Mouse (Mus musculus) MEL-GATA-1-ER (cell line): Measurements from ENCODE around the gene Mthfd2.
"Not testable (repeated sequence)": the region's sequence is repeated elsewhere in the genome, so short reads cannot be mapped to it uniquely, and the experiment has no call there.

ENCODE experiments used
- DNase-seq: peaks from one replicate; pipeline ENCODE4 v3.0.0-alpha.2; 2012; ENCODE audit warnings: low read depth; ENCODE audit errors: extremely low read depth

The Mthfd2 gene

DNA sequence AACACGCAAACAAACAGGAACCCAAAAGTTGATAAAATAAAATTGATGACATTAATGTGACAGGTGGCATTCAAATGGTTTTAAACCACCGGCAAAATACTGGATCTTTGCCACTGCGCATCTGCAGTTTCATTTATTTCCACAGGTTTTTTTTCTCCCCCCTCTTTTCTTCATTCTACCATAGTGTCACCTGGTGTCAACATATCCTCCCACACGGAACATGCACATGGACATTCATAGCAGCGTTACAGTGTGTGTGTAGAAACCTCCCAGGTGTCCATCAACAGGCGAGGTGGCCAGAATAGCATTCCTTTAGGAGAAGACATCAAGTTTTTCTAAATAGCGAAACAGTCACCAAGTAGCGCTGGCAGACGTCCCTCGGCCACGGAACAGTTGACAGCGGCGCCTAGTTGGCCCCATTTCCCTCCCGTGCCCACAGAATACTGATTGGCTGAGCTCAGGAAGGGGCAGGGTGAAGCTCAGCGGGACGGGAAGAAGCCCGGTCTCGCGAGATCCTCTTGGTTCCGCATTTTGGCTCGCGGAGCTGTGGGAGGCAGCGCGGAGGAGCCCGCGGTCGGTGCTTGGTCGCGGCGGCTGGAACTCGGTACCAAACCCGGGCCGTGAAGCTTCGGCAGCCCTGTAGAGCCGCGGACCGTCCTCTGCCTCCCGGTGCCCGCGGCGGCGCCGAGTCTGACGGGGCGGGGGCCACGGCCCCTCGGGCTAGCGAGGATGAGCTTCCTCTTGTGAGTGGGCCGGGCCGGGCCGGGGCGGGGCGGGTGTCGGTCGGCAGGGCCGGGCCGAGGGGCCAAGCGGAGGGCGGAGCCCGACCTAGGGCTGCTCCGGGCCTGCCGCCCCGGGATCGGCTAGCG is at the start of gene Mthfd2, which contains the start of gene Mob1a:
Gene Mthfd2 (minus strand): TSS at position 384 of the 869 bp plus-strand sequence.
Gene Mob1a (plus strand): TSS at position 492 of the 869 bp plus-strand sequence.
- peak; percentile 92 for DNase-seq

DNA sequence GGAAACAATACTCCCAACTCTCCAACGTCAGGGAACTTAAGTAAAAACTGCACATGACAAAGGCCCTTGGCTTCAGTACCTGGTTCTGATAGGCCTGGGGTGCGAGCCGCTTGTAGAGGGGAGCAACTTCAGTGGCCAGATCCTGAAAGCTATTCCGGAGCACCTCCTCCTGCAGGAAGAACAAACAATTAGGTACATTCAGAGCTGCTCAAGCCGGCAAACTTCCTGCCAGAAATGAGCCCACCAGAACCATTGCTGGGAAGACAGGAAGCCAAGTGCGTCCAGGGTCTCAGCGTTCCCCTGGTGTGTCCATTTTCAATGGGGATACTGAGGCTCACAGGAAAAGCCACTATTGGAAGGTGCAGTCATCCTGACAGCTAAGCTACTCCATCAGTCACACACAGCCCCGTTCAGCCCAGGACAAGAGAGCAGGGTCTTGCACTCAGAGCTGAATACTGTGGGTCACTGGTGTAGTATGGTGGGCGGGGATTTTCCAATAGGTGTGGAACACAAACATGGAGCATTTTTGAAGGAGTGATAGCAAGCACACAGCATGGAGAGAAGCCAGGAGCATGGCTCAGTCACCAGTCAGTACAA is 48.1 kb upstream of the Mthfd2 start:
- DNase-seq = no peak

DNA sequence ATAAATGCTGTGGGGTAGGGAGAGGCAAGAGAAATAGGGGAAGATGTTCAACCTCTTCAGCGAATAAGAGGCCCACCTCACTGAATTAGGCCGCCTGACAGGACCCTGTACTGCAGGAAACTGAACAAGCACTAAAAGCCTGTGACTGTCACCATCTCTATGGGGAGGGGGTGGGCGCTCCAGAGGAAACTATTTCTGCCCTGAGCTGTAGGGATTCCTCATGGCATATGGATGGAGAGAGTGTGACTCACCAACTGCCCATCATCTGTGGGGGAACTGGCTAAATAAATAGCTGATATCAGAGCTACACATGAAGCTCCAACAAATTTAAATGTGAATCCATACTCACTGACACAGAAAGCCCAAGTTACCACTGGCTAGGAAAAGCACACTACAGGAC is 45.6 kb upstream of the Mthfd2 start:
- DNase-seq = no peak

DNA sequence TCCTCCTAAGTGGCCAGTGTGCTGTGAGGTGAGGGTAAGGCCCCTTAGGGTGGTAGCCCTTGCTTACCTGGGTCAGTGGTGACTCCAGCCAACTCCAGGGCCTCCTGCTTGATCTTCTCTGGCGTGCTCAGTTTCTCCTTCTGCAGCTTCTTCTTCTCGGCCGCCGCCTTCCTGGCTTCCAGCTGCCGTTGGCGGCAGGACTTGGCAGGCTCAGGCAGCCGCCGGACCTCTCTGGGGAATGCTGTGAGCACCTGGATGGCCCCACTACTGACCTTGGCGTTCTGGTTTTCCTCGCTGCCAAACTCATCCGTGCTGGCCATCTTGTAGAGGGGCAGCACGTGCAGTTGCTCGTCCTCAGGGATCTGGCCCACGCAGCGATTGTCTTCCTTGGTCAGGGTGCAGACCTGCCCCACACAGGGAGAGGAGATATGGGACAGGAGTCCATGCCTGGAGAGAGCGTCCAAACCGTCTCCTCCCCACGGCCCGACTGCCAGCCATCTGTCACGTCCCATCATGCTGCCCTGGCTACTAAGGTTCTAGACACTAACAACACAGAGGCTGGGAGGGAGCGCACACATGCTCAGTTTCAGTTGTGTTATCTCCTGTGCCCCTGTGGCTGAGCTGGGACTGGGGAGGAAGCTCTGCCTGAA is 44.7 kb upstream of the Mthfd2 start:
- DNase-seq = no peak

DNA sequence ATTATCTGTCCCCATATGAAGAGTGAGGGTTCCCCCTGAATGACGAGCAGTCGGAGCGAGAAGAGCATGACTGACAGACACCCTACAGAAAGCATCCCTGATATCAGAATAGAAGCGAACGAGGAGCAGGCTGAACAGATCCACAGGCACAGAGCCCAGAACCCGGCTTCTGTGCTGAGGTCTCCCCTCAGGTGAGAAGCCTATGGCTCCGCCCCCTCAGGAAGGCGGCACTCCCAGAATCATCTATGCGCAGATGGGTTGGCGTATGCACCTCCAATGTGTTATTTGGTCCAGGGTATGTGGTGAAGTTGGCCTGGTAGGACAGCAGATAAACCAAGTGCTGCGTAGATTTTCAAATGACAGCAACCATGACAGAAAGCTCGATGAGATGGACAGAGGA is 37.4 kb upstream of the Mthfd2 start:
- DNase-seq = no peak

DNA sequence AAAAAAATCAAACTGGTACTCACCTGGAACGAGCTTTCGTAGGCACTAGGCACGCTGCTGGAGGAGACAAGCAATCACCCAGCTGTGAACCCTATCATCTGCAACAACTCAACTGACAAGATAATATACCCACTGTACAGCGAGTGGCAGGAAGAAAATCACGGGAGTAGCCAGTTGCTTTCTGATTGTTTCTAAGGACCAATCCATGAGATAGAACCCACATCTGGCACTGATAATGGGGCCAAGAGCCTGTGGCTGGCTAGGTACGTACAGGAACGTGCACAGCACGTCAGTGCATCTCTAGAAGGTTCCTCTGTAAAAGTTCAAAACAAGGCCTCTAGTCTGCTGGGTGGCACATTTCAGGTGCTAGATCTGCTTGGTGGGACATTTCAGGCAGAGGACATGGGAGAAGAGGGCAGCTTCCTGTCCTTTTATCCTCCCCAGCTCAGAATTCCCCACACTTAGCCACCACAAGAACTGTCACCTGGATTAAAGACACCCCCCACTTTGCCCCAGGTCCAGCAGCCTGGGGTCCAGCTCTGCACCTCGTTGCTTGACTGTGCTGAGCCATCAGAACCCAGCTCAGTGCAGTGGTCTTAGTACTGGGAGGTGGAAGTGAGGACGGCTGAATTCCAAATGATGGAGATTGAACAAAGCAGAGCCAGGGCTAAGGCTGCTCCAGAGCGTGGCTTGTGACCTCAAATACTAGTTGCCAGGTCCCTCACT is 36.0 kb upstream of the Mthfd2 start:
- no peak for DNase-seq

DNA sequence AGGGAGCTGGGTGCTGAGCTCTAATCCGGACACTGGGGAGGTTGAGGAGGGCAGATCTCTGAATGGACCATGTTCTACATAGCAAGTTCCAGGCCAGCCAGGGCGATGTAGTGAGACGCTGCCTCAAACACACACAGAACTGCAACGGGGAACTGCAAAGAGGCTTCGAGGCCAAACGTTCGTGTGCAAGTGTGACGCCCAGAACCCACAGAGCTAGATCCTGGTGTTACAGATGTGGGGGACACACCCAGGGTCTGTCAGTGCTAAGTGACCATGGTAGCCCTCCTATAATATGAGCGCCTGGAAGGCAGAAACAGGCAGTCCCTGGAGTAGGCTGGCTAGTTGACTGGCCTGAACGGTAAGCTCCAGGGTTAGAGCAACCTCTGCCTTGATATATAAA is 31.7 kb upstream of the Mthfd2 start:
- DNase-seq = no peak

DNA sequence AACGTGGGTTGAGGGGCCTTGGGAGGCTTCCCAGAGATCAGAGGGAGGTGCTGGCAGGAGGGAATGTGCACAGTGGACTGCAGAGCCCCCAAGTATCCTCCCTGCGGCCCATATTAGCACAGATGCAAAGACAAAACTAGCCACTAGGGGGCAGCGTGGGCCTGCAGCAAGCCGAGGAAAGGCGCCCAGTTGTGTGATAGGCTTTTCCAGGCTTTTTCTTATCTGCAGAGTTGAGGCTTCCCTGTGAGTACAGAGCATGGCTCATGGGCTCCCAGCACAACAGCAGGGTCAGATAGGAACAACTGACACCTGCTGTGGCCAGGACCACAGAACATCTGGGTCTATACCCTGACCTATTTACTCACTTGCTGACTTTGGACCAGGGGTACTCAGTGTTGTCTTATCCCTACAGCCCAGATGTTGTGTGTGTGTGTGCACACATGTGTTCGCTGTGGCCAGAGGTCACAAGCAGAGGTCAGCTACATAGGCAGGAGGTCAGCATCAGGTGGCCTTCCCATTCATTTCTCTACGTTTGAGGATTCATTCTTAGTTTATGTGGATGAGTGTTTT is 30.9 kb upstream of the Mthfd2 start:
- DNase-seq = peak; percentile 43

DNA sequence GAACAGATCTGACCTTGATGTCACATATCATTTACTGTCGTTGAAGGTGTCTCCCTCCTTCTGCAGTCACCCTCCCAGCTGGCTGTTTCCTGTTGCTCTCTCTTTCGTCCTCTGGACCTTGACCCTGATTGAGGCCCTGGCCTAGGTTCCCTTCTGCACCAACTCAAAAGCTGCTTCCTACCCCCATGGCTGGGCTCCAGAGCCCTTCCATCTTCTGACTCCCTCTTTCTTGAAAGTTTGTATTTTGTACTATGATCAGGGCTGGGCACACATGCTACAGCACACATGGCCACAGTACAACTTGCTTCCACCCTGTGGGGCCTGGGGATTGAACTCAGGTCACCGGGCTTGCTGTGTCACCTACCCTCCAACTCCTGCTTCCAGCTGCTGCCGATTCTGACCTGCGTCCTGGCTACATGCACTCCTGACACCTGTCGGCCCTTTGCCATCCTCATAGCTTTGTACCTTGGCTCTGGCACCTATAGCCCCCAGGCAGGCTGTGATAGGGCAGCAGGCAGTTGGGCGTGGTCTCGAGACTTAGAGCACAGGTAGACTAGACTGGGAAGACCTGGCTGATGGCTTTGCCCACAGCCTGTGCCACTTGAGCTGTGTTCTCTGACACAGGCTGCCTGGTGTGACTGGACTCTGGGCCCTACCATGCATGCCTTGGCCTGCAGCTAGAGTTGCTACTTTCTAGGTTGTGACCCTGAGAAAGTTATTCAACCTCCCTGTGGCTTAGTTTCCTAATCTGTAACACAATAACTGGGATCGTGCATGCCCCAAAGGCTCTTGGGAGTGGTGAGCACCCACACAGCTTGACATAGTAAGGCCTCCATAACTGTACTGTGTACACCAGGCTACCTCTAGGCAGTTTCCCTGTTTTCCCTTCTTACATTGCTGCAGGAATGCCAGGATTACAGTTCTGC is 29.4 kb upstream of the Mthfd2 start:
- no peak for DNase-seq

DNA sequence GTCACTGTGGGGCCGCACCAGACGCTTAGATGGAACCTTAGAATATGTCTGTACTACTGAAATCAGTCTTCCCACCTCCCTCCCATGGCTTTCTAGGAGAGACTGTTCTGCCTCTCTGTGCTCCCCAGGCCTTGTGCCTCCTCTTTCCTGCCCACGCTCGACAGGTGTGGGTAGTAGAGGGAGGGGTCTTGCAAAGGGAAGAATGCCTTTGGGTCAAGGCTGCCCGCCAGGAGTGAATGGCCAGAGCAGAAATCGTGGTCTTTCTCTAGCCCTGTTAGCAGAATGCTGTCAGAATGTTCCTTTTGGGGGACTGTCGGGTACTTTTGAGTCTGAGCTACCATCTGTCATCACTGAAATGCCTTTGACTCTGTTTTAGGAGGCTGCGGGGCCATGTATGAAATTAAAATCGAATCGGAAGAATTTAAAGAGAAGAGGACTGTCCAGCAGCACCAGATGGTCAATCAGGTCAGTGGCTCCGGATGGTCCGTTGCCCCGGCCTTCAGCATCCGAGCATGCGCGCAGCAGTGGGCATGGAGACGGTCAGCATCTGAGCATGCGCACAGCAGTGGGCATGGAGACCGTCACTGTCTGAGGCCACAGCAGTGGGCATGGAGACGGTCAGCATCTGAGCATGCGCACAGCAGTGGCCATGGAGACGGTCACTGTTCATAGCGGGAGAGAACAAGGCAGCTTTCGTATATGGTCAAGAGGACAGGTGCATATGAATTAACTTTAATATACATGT is 27.1 kb upstream of the Mthfd2 start:
- DNase-seq = no peak

DNA sequence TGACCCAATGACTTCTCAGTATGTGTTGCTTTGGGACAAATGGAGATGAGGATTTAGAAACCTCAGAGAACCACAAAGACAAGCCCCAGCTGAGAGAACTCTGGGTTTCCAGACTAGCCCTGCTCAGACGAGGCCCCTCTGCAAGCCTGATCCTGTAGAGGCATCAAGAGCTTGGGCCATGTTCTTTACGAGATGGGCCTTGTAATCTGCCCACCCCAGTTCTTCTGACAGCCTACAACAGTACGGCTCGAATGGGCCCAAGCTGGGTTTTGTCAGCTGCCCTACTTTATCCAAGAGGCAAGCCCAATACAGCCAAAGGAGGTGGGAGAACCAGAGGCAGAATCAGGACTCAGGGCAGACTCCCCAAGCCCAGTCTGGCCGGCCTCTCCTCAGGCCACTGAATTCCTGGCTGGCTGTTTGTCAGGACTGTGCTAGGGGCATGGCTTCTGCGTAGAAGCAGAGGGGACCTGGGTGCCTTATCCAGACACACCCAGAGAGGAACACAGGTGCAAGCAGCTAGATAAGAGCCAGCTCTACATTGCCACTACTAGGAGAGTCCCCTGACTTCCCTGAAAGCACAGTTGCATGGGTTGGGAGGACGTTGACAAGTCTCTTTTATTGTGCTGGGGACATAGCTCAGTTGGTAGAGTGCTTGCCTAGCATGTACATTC is 25.9 kb upstream of the Mthfd2 start:
- peak; percentile 95 for DNase-seq

DNA sequence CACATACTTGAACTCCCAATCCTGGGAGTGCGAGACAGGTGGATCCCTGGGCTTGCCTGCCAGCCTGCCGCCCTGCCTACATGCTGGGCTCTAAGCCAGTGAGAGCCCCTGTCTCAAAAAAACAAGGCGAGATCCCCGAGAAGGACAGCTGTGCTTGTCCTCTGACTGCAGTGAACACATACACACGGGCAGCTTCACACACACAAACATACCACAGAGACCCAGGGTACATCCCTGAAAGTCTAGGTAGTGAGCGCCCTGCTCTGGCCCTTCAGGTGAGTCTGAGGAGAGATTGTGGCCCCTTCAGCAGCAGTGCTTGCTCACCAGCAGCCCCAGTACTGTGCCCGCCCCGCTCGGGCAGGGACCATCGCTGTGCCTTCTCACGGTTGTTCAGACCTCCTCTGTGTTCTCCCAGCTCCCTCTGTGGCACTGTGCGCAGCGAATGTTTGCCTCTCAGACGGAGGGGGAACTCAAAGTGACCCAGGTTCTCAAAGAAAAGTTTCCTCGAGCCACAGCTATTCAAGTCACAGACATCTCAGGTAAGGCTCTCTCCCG is 25.2 kb upstream of the Mthfd2 start:
- DNase-seq = no peak

DNA sequence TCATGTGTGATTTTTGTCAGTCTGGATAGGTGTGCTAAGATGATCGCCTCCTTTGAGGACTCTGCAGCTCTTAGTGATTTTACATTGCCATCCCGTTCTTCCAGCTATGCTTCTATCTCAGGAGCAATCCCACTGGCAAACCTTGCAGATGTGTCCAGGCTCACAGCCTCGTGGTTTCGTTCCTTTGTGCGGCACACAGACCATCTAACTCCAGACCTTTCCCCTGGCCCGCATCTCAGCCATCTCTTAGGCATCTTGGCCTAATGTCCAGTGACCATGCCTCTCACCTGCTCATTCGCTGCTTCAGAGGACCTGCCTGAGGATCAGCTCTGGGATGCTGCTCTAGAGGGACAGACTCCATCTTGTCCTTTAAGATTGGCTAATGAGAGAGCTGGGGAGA is 24.5 kb upstream of the Mthfd2 start:
- DNase-seq = no peak

DNA sequence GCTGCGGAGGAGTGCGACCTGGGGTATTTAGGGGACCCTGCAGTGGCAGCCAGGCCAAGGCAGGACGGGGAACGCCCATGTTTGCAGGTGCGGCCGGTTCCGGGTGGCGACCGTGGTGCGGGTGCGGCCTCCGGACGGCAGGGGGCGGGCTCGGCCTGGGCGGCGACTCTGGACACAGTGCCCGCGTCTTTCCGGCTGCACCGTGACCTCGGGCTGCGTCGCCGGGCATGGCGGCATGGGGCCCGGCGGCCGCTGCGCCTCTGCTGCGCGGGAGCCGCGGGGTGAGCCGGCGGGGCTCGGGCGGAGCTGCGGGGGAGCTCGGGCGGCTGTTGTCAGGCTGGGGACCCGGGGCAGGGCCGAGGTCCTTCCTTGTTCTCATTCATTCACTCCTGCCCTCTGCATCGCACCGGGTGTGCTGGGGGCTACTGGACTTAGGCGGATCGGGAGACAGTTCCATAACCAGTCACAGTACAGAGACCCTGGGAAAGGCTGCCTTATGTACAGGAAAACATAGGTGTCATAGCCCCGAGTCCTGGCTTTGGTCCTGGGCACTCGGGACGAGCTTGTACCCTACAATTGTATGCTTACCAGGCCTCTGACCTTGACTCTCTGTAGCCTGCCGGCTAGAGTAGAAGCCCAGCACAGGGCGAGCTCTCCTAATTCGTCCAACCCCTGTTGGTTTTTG is 23.7 kb upstream of the Mthfd2 start:
- DNase-seq = no peak

DNA sequence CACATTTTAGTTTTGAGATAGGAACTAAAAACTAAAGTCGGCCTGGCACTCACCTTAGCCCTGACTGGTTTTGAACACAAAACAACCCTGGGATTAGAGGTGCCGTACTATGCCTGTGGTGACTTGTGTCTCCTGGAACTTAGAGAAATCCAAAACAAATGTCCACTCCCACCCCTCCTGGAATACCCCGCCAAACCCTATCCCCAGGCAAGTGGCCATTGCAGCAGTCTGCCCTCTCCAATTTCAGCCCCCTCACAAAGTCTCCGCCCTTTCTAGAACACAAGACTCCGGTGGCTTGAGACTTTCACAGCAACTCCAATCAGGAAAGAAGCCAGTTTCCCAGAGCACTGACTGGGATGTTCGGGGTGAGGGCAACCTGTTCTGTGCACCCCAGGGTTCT is 23.2 kb upstream of the Mthfd2 start, which contains the start of gene Bola3:
Gene Bola3 (plus strand): TSS at position 275 of the 400 bp plus-strand sequence.
- DNase-seq = no peak

DNA sequence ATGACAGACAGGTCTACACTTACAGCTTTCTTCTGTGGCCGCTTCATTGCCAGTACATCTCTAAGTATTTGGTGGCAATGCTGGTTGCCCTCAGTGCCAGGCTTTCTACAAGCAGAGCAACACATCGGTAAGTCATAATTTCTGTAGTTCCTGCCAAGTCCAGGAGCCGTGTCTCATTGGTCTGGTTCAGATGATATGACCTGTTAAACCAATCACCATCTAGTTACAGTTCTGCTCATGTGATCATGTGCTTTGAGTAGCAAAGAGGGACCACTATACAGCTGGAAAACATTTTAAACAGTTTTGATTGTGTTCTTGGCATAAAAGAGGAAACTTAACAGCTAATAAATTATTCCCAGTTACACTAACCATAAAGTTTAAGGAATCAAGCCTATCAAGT is 22.2 kb upstream of the Mthfd2 start:
- DNase-seq = no peak

DNA sequence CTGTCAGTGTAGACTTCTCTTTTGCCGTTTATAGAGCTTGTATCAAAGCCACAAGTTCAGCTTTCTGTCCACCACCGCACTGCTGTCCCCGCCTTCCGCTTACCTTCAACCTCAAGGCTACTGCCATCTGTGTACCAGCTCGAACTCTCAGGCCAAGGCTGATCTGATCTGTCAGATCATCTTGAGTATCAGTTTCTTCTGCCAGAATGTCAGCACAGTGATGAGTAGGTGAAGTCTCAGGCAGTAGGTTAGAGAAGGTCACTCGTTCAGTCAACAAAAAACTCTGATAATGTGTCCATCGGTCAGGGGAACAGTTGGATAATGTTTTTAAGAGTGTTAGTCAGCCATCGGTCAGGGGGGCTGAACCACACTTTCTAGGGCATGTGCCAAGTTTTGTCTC is 19.6 kb upstream of the Mthfd2 start:
- not testable (repeated sequence) for DNase-seq

DNA sequence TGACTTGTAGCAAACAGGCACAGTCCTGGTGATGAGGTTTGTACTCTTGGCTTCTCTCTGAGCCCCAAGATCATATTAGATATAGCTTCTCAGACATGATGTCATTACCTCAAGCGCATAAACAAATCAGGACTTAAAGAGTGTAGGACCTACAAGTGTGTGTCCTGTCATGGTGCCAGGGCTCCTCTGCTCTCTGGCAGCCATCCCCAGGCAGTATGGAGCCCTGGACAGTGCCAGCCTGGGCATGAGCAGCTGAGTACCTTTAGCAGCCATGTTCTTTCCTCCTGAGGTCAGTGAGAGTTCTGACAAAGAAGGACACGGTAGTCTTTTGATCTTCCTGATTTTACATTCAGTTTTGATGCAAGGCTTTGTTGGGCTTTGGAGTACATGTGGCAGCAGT is 17.2 kb upstream of the Mthfd2 start:
- DNase-seq = no peak
